Mouse (Mus musculus): ENCODE results near the gene Lyve1.

GRCm38 (mm10) chr7:110894673-110895072 lies 31.6 kb upstream of the Lyve1 start:
- TF ChIP-seq CTCF (IDR thresholded peaks at IDR 0.05; ENCODE audit: low read depth) (no peak), EP300 (optimal IDR thresholded peaks at IDR 0.05) (no peak)

Measured in stomach, postnatal 0 days (tissue).